Mouse (Mus musculus): ENCODE results near the gene Mrpl28. TPM values are rescaled to one million over a fixed set of nuclear protein-coding genes. Genes with fewer than 3 reads are reported as not detected.

Gene Mrpl28
- total RNA-seq (2014; rRNA removed) = 107 and 138 TPM in 2 replicates
- polyA plus RNA-seq (2015; fragmentation: Nextera tagmentation; extraction: Ambion mirVana) = 189 and 194 TPM in 2 replicates

GRCm38 (mm10) chr17:26123267-26123684 lies at the start of gene Mrpl28:
TSS of gene Mrpl28 (plus strand) at chr17:26123500.
- Histone ChIP-seq H3K9ac (replicated peaks; ENCODE audit: low read length) (peak within 1 kb of the TSS; percentile 65), H3K9me3 (ENCODE audit: low read length) (no peaks in the 10 kb centered on the region), H3K27me3 (ENCODE audit: insufficient read depth, low read length) (no peaks in the 10 kb centered on the region), H3K4me2 (ENCODE audit: low read depth, low read length) (peak within 1 kb of the TSS; percentile 77), H3K4me1 (ENCODE audit: insufficient read depth, low read length) (peaks cover 7% of the 10 kb centered on the region), H3K36me3 (ENCODE audit: insufficient read depth, low read length) (peaks cover 20% of the 10 kb centered on the region; the same call in 1 of the 2 replicates), H3K4me3 (ENCODE audit: low read length) (peak within 1 kb of the TSS; percentile 78), H3K27ac (peak within 1 kb of the TSS; percentile 46; the same call in 1 of the 2 replicates)
- ATAC-seq (peak; percentile 90), DNase-seq (ENCODE audit: low spot score) (peak; percentile 99)
- WGBS = under 1% methylated on average over 32 of the region's 32 CpGs
- no peak for TF ChIP-seq CTCF (IDR thresholded peaks at IDR 0.05; ENCODE audit: low read depth)

- 69% methylated on average over 3 of the region's 3 CpGs for WGBS
- H3K4me2 ChIP-seq (ENCODE audit: low read depth, low read length) = no peak overlapping the region
- H3K4me3 ChIP-seq (ENCODE audit: low read length) = no peak overlapping the region
- no peaks in the 10 kb centered on the region for H3K27me3 ChIP-seq (ENCODE audit: insufficient read depth, low read length)
- peaks cover under 1% of the 10 kb centered on the region; the same call in 1 of the 2 replicates for H3K4me1 ChIP-seq (ENCODE audit: insufficient read depth, low read length)
- no peak for ATAC-seq
- no peak overlapping the region for H3K9ac ChIP-seq (replicated peaks; ENCODE audit: low read length)
- TF ChIP-seq CTCF (IDR thresholded peaks at IDR 0.05; ENCODE audit: low read depth) = no peak
- H3K27ac ChIP-seq = no peak overlapping the region
- H3K36me3 ChIP-seq (ENCODE audit: insufficient read depth, low read length) = no peaks in the 10 kb centered on the region
- H3K9me3 ChIP-seq (ENCODE audit: low read length) = no peaks in the 10 kb centered on the region
- DNase-seq (ENCODE audit: low spot score) = no peak
These were observed 48.1 kb upstream of the Mrpl28 start for GRCm38 (mm10) chr17:26075246-26075645.

DNA sequence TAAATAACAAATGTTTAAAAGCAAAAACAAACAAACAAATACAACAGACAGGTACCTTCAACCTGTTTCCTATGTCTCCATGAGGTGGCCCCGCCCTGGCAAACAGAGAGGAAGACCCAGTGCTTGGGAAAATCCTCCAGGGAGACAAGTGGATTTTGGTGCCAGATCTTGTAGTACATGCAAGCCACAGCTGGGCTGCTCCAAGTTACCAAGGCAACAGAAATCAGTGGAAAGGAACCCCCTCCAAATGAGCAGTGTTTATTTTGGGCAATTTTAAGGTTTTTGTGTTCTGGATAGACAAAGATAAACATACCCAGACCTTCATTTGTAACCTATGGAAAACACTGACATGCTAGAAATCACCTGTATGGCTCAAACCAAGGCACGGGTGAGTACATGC lies 44.4 kb upstream of the Mrpl28 start:
- H3K27ac ChIP-seq = no peak overlapping the region; the same call in 1 of the 2 replicates

GRCm38 (mm10) chr17:26080867-26081266 lies 42.4 kb upstream of the Mrpl28 start:
- Histone ChIP-seq H3K4me2 (ENCODE audit: low read depth, low read length) (no peak overlapping the region), H3K9me3 (ENCODE audit: low read length) (no peaks in the 10 kb centered on the region), H3K4me1 (ENCODE audit: insufficient read depth, low read length) (no peaks in the 10 kb centered on the region), H3K27ac (no peak overlapping the region), H3K36me3 (ENCODE audit: insufficient read depth, low read length) (no peaks in the 10 kb centered on the region; the same call in 1 of the 2 replicates), H3K9ac (replicated peaks; ENCODE audit: low read length) (no peak overlapping the region), H3K27me3 (ENCODE audit: insufficient read depth, low read length) (no peaks in the 10 kb centered on the region), H3K4me3 (ENCODE audit: low read length) (no peak overlapping the region)
- 48% methylated on average over 2 of the region's 2 CpGs for WGBS
- ATAC-seq = no peak
- TF ChIP-seq CTCF (IDR thresholded peaks at IDR 0.05; ENCODE audit: low read depth) = no peak
- no peak for DNase-seq (ENCODE audit: low spot score)

More for the DNA sequence above, 44.4 kb upstream of the Mrpl28 start:
- ATAC-seq = peak; percentile 40; the same call in 1 of the 2 replicates
- peak; percentile 17; the same call in 1 of the 2 replicates for TF ChIP-seq CTCF (IDR thresholded peaks at IDR 0.05; ENCODE audit: low read depth)
- H3K36me3 ChIP-seq (ENCODE audit: insufficient read depth, low read length) = no peaks in the 10 kb centered on the region; the same call in 1 of the 2 replicates
- H3K4me3 ChIP-seq (ENCODE audit: low read length) = no peak overlapping the region
- H3K27me3 ChIP-seq (ENCODE audit: insufficient read depth, low read length) = no peaks in the 10 kb centered on the region
- peak; percentile 65 for DNase-seq (ENCODE audit: low spot score)
- no peak overlapping the region for H3K4me2 ChIP-seq (ENCODE audit: low read depth, low read length)
- no peak overlapping the region for H3K9ac ChIP-seq (replicated peaks; ENCODE audit: low read length)
- H3K9me3 ChIP-seq (ENCODE audit: low read length) = no peaks in the 10 kb centered on the region
- 69% methylated on average over 2 of the region's 2 CpGs for WGBS
- H3K4me1 ChIP-seq (ENCODE audit: insufficient read depth, low read length) = no peaks in the 10 kb centered on the region

- ATAC-seq (no peak), DNase-seq (ENCODE audit: low spot score) (no peak)
- Histone ChIP-seq H3K9me3 (ENCODE audit: low read length) (no peaks in the 10 kb centered on the region), H3K27me3 (ENCODE audit: insufficient read depth, low read length) (no peaks in the 10 kb centered on the region), H3K4me2 (ENCODE audit: low read depth, low read length) (no peak overlapping the region), H3K27ac (no peak overlapping the region), H3K9ac (replicated peaks; ENCODE audit: low read length) (no peak overlapping the region), H3K4me1 (ENCODE audit: insufficient read depth, low read length) (no peaks in the 10 kb centered on the region), H3K4me3 (ENCODE audit: low read length) (no peak overlapping the region), H3K36me3 (ENCODE audit: insufficient read depth, low read length) (no peaks in the 10 kb centered on the region; the same call in 1 of the 2 replicates)
- no peak for TF ChIP-seq CTCF (IDR thresholded peaks at IDR 0.05; ENCODE audit: low read depth)
- WGBS = 93% methylated on average over 9 of the region's 9 CpGs
These were observed 36.2 kb upstream of the Mrpl28 start for GRCm38 (mm10) chr17:26087059-26087564.

DNA sequence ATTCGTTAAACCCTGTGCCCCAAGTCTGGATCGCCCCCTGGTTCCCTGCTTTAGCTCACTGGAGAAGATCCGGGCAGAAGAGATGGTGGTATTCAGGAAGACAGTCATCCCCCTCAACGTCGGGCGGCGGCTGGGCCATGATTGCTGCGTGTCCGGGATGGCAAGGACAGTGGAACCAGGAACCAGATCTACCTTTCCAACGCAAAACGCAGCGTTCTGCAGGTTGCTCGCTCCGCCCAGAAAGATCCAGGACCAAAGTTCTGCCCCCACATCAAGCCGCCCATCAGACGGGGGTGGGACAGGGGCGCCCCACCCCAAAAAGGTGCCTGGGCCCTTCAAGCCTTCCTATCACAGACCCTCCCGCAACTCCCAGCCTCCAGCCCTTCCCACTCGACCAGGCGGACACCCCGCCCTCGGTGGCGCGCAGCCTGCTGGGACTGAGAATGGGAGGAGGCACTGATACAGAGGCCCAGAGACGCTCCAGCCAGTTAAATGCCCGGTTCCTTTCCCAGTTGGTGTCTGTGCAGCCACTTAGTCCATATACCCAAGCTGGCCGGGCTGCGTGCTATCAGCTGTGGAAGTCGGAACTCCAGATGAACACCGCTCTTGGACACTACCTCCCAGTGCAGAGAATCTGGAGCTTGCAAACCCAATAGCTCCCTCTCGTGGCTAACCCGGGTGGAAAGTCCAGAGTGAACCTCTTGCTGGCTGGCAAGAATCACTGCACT lies 33.2 kb upstream of the Mrpl28 start, which contains the start of gene Decr2:
Decr2 (minus strand) TSS at position 433 of the 728 bp plus-strand sequence.
- DNase-seq (ENCODE audit: low spot score) (peak; percentile 96), ATAC-seq (peak; percentile 92)
- H3K27me3 ChIP-seq (ENCODE audit: insufficient read depth, low read length) = no peaks in the 10 kb centered on the region
- peak within 1 kb of the TSS; percentile 72 for H3K4me2 ChIP-seq (ENCODE audit: low read depth, low read length)
- no peaks in the 10 kb centered on the region for H3K4me1 ChIP-seq (ENCODE audit: insufficient read depth, low read length)
- H3K36me3 ChIP-seq (ENCODE audit: insufficient read depth, low read length) = no peaks in the 10 kb centered on the region
- H3K9ac ChIP-seq (replicated peaks; ENCODE audit: low read length) = peak within 1 kb of the TSS; percentile 62
- H3K9me3 ChIP-seq (ENCODE audit: low read length) = no peaks in the 10 kb centered on the region
- WGBS = 2% methylated on average over 32 of the region's 32 CpGs
- peak; percentile 93 for TF ChIP-seq CTCF (IDR thresholded peaks at IDR 0.05; ENCODE audit: low read depth)
- H3K27ac ChIP-seq = peak within 1 kb of the TSS; percentile 64
- peak within 1 kb of the TSS; percentile 50 for H3K4me3 ChIP-seq (ENCODE audit: low read length)
